Mouse (Mus musculus) monocyte, adult 5-6 weeks (primary cell): ENCODE measurements at regions not wholly inside any gene's neighbourhood (a gene's known extent, or its start where the extent isn't known, plus 50 kb on each side); places are given as distances from the start of the nearest gene placed in this dataset.

Experiments used
- ATAC-seq: fragments of 153-309, 156-312 bp; replicated peaks from 2 replicates; pipeline ENCODE4 v1.8.0; 2017; ENCODE audit warnings: mild to moderate bottlenecking; ENCODE audit not compliant: low TSS enrichment, insufficient number of reproducible peaks, severe bottlenecking, poor library complexity, low FRiP score

GRCm38 (mm10) chr6:127364591-127365187 lies 82.0 kb upstream of the Parp11 start:
- no peak for ATAC-seq

DNA sequence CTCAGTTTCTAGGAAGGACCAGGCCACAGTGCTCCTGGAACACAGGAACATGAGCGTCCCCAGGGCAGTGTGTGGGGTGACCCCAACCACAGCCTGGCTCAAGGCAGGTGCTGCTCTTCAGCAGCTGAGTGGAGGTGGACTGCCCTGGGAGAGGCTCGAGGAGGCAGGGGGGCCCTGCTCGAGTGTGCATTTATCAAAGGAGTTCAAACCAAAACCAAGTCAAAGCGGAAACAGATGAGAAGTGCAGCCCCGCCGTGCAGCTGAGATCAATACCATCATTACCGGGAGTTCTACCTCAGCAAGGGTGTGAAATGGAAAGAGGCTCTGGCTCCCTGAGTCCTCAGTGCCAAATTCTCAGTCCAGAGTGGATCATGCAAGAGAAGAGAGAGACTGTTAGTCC lies 81.4 kb upstream of the Parp11 start:
- ATAC-seq, result no peak

GRCm38 (mm10) chr6:127365651-127366050 lies 81.0 kb upstream of the Parp11 start:
- ATAC-seq, result no peak

- ATAC-seq, result no peak
Measured at GRCm38 (mm10) chr6:127373052-127373451, 73.6 kb upstream of the Parp11 start.

- ATAC-seq, result no peak
Measured at GRCm38 (mm10) chr6:127373797-127374463, 72.7 kb upstream of the Parp11 start.

DNA sequence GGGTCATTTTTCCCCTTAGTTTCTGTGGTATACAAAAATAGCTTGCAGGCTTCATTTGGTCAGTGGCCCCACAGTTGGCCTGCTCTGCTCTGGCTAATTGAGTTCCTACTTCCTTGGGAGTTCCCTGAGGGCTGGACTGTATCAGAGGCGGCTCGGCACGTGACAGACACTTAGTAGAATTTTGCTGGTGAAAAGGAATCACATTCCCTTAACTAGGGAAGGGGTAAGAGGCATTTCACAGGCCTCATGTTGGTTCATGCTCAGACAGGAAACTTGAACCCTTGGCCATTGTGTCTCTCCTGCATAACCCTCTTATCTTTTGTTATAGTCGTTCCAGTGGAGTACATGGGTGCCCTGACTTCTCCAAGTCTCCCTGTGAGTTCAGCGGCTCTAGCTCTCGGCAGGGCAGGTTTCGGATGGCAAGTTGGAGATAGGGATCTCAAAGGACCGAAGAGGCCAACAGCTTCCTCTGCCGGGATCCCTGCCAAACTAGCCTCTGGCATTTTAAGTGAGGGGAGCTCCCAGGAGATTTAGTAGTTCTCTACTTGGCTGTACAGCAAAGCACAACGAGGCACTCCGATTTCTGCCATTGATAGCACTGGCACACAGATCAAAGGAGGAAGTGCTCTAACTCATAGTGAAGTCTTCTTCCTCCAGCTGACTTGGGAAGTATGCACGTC lies 72.0 kb upstream of the Parp11 start:
- no peak for ATAC-seq

DNA sequence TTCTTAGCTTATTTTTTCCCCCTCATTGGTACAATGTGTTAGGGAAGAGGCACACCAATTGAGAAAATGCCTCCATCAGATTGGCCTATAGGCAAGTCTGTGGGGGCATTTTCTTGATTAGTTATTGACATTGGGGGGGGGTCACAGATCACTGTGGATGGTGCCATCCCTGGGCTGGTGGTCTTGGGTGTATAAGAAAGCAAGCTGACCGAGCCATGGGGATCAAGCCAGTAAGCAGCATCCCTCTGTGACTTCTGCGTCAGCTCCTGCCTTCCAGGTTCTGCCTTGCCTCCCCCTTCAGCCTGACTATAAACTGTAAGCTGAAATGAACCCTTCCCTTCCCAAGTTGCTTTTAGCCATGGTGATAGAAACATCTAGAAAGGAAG lies 71.5 kb upstream of the Parp11 start:
- ATAC-seq, result no peak

DNA sequence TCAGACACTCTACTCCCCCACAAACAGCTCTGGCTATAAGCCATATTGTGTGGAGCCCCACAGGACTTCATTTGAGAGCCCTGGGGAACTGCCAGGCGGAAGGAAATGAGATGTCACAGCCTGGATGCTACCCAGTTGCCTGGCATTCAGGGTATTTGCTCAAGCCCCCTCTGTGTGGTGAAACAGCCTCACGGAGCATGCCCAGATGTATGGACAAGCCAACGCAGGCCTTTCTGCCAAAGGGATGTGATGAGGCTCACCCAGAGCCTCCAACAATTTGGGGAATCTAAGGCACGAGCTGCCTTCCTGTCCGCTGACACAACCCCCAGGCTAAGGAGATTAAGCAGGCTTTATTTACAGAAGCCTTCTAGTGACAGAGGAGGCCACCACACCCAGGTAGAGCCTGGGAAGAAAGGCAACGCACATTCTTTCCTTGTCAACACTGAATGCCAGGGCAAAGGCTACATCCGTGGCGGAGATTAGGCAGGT lies 70.9 kb upstream of the Parp11 start:
- ATAC-seq, result no peak

DNA sequence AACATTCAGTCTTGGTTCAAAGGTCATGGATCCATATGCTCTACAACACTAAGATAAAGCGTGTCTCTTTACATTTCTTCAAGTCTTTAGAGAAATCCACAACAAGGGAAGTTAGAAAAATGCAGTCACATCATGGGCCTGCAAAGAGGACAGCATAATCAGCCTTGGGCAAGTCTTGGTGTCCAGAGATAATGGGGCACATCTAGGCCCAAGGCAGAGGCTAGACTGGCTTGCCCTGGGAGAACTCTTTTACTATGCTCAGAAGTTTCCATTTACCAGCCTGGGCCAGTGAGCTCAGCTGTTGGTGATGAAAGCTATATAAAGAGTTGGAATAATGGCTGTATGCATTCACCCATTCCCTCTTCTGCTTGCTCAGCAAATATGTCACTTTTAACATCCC lies 67.9 kb upstream of the Parp11 start:
- ATAC-seq, result no peak

DNA sequence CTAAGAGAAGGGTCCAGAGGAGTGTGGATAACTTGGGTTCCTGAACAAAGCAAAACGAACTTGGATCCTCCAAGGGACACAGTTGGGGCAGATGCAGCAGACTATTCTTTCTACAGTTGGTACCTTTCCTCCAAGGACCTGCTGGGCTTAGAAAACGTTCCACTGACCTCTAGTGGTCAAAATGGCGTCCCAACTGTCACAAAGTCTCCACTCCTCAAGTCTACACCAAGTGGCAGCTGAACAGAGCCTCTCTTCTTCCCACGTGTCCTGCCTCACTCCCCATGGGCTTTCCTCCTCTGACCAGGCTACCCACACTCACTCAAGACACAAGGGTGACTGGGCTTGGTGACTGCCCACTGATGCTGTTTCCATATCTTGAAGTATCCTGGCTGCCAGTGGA lies 67.1 kb upstream of the Parp11 start:
- peak; percentile 50; the same call in 1 of the 2 replicates for ATAC-seq

- no peak for ATAC-seq
Measured at GRCm38 (mm10) chr6:127381148-127381888, 65.3 kb upstream of the Parp11 start.

GRCm38 (mm10) chr6:127391258-127392011 lies 55.2 kb upstream of the Parp11 start:
- no peak for ATAC-seq

DNA sequence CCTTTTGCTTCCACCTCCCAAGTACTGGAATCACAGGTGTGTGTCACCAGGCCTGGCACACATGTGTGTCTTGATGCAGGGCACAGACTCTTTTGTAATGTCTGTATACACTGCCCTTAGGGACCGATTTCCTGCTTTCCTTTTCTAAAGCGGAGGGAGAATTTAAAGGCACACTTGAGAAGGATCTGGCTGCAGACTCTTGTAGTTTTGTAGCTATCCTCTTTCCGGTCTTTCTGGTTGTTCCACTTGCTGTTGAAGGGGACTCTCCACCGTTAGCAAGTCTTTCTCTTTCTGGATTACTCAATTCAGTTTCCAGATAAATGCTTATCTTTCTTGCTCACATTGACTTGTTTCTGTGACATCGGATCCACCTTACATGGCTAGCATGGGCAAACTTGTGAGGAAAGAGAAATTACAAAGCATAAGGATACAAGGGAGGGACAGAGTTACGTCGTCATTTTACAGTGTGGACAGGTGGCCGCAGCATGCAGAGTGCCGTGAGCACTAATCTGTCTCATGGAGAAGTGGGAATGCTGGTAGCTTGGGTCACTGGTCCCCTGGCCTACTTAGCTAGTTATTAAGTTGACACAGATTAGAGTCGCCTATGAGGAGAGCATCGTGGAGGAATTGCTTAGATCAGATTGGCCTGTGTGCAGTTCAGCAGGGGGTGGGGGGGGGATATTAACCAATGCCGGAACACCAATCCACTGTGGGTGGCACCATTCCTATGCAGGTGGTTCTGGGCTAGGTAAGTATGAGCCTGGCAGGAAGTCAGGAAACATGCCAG lies 54.4 kb upstream of the Parp11 start:
- no peak for ATAC-seq

DNA sequence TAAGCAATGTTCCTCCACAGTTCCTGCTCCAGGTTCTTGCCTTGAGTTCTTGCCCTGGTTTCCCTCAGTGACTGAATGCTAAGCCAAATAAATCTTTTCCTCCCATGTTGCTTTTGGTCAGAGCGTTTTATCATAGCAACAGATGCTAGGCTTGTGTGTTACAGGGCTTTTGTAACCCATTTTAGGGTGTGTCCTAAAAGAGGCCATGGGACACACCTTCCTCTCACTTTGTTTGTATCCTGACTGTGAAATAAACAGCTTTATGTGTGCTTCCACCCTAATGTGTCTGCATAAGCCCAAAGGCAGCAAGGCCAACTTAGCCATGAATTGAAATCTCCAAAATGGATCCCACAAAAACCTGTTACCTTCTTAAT lies 53.9 kb upstream of the Parp11 start:
- no peak for ATAC-seq

DNA sequence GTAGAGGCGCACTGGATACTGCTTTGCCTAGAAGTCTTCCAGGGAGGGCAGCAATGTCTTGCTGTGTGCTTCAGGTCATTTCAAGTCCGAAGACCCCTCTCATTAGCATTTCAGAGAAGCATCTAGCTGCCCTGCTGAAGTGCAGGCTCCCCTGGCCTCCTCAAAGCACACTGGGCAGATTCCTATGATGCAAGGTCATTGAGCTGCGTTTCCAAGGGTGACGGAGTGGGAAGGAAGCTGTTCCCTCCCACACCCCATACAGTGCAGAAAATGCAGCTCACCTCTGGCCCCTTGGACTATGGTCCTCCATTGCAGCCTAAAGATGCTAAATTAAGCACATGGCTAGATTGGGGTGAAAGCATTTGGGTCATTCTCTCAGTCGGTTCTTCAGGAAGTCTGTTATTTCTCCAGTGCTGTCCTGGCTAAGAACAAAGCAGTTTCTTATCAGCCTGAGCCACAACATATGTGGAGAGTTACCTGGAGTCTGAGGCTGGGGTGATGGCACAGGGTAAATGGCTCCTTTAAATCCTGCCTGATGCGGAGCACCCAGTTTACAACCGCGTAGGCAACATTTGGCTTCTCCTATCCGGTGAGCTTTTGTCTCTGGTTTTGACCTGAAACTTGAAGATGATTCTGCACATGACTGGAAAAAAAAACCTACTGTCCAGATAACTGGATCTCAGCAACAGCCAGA lies 52.6 kb upstream of the Parp11 start:
- ATAC-seq, result no peak
